ENCODE assay signal across 8 mouse cellular contexts in the genomic region with DNA sequence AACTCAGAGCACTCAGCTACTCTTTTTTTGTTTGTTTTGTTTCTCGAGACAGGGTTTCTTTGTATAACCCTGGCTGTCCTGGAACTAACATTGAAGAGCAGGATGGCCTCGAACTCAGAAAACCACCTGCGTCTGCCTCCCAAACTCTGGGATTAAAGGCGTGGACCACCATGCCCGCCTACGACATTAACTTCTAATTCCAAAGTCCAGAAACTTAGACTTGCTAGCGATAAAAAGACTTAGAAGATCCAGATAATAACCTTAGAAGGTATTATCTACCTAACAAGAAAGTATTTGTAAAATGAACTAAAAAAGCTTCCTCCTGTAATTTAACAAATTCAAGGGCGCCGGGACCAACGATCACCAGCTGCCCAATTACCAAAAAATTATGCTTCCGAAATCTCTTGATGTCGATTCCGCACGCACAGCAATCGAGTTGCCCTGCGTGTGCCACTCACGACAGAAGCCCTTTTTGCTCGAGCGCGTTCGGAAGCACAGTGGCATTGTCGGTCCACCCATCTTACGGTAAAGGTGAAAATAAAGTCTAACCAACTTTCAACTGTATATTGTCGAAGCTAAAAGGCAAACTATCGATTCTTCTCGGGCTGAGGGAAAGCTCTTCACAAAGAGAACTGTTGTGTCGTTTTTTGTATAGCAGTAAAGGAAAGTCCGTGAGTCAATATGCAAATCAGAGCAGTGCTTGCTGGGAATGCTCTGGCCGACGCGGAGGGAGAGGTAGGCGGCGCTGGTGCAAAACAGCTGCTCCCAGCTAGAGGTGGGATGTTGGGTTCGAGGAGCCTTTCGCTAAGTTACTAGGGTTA. TPM values are rescaled to one million over a fixed set of nuclear protein-coding genes. Genes with fewer than 3 reads are reported as not detected.
A peak's percentile ranks its signal among the peaks of the same experiment; 100 is the strongest.
DNase-seq lines count a peak whose midpoint lies in the region; ATAC-seq lines count a peak whose summit lies in the region.

No protein-coding gene starts in this region.

- H3K4me2 ChIP-seq in heart, embryonic 14.5 days (ENCODE audit: low read length) = peak overlapping the region; percentile 69
- H3K4me2 ChIP-seq in liver, embryonic 13.5 days = peak overlapping the region; percentile 64
- peak overlapping the region; percentile 55 for H3K4me2 ChIP-seq in stomach, embryonic 16.5 days (ENCODE audit: low read depth, low read length)

- H3K9ac ChIP-seq in heart, embryonic 14.5 days (ENCODE audit: low read length) = peak overlapping the region; percentile 76
- H3K9ac ChIP-seq in liver, embryonic 13.5 days = peak overlapping the region; percentile 62
- peak overlapping the region; percentile 37 for H3K9ac ChIP-seq in stomach, embryonic 16.5 days (ENCODE audit: low read length)

- H3K9me3 ChIP-seq in heart, embryonic 14.5 days (ENCODE audit: control insufficient read depth, low read length) = no peaks in the 10 kb centered on the region
- no peaks in the 10 kb centered on the region for H3K9me3 ChIP-seq in liver, embryonic 13.5 days (replicated peaks)
- no peaks in the 10 kb centered on the region for H3K9me3 ChIP-seq in stomach, embryonic 16.5 days (replicated peaks; ENCODE audit: control insufficient read depth, low read length)

- no peaks in the 10 kb centered on the region for H3K36me3 ChIP-seq in heart, embryonic 14.5 days (ENCODE audit: control insufficient read depth, insufficient read depth, low read length)
- H3K36me3 ChIP-seq in liver, embryonic 13.5 days = no peaks in the 10 kb centered on the region
- H3K36me3 ChIP-seq in stomach, embryonic 16.5 days (ENCODE audit: control insufficient read depth, insufficient read depth, low read length) = no peaks in the 10 kb centered on the region

- peak overlapping the region; percentile 97 for H3K27ac ChIP-seq in brown adipose tissue, adult 24 weeks (replicated peaks; ENCODE audit: low read depth, low read length)
- peak overlapping the region; percentile 92 to 97 for H3K27ac ChIP-seq in heart, embryonic 14.5 days (replicated peaks in 1 of 2; ENCODE audit: control insufficient read depth in 1 of 2, insufficient read depth in 1 of 2, low read depth in 2 of 2, low read length in 2 of 2)
- H3K27ac ChIP-seq in liver, embryonic 13.5 days = peak overlapping the region; percentile 81
- H3K27ac ChIP-seq in stomach, embryonic 16.5 days (ENCODE audit: low read length) = peak overlapping the region; percentile 83

- DNase-seq in CD4-positive, CD25-positive, alpha-beta regulatory T cell, adult 2 months (ENCODE audit: low read depth, low spot score) = peak; percentile 94
- DNase-seq in fat pad, adult 2 months (ENCODE audit: extremely low read depth, low read depth, low spot score) = peak; percentile 52
- peak; percentile 90 for DNase-seq in kidney, postnatal 14 days
- DNase-seq in liver, embryonic 13.5 days = peak; percentile 82
- peak; percentile 89 for DNase-seq in neural tube, embryonic 10.5 days (ENCODE audit: extremely low spot score, low spot score)

- ATAC-seq in heart, embryonic 14.5 days (ENCODE audit: insufficient number of reproducible peaks, insufficient read depth, low FRiP score, low read depth) = peak; percentile 45
- peak; percentile 75 for ATAC-seq in liver, embryonic 13.5 days (ENCODE audit: low read depth)
- ATAC-seq in stomach, embryonic 16.5 days (ENCODE audit: insufficient read depth, low FRiP score) = peak; percentile 79

- WGBS in heart, embryonic 14.5 days = under 1% methylated on average over 35 of the region's 35 CpGs
- under 1% methylated on average over 35 of the region's 35 CpGs for WGBS in liver, embryonic 13.5 days (ENCODE audit: insufficient replicate concordance)
- under 1% methylated on average over 35 of the region's 35 CpGs for WGBS in stomach, embryonic 16.5 days

- peak overlapping the region; percentile 52 for H3K4me3 ChIP-seq in brown adipose tissue, adult 24 weeks (ENCODE audit: insufficient read depth, low read depth, low read length)
- H3K4me3 ChIP-seq in heart, embryonic 14.5 days (ENCODE audit: control insufficient read depth in 1 of 2, insufficient read depth in 1 of 2, low read depth in 1 of 2, low read length in 2 of 2) = peak overlapping the region; percentile 19 to 34; a peak in 3 of 4 replicates
- H3K4me3 ChIP-seq in liver, embryonic 13.5 days (replicated peaks) = peak overlapping the region; percentile 39
- peak overlapping the region; percentile 36 for H3K4me3 ChIP-seq in stomach, embryonic 16.5 days (replicated peaks; ENCODE audit: low read length)

- no peaks in the 10 kb centered on the region for H3K4me1 ChIP-seq in brown adipose tissue, adult 24 weeks (ENCODE audit: control insufficient read depth, insufficient read depth, insufficient read length, low read length)
- H3K4me1 ChIP-seq in heart, embryonic 14.5 days (ENCODE audit: control insufficient read depth in 2 of 2, insufficient read depth in 2 of 2, low read length in 2 of 2) = peaks cover 2 to 9% of the 10 kb centered on the region in 2 experiments; a peak in 2 of 4 replicates
- peaks cover 42% of the 10 kb centered on the region for H3K4me1 ChIP-seq in liver, embryonic 13.5 days (replicated peaks)
- H3K4me1 ChIP-seq in stomach, embryonic 16.5 days (ENCODE audit: control insufficient read depth, insufficient read depth, low read length) = peaks cover 4% of the 10 kb centered on the region

- no peaks in the 10 kb centered on the region for H3K27me3 ChIP-seq in heart, embryonic 14.5 days (ENCODE audit: control insufficient read depth, insufficient read depth, low read length)
- H3K27me3 ChIP-seq in liver, embryonic 13.5 days = no peaks in the 10 kb centered on the region
- no peaks in the 10 kb centered on the region for H3K27me3 ChIP-seq in stomach, embryonic 16.5 days (ENCODE audit: control insufficient read depth, insufficient read depth, low read length)

RNA-seq across cellular contexts. Expression of gene Taf12, which starts 4.2 kb away (rescaled TPM):
- 25.0 and 27.8 TPM in 2 replicates for polyA plus RNA-seq in brown adipose tissue, adult 24 weeks (2012; ENCODE audit: insufficient read depth, insufficient read length, missing spikeins)
- polyA plus RNA-seq in heart, embryonic 14.5 days (2014; fragmentation: Nextera tagmentation; extraction: Ambion mirVana) = 29.4 and 30.9 TPM in 2 replicates
- 53.3 and 62.2 TPM in 2 replicates for polyA plus RNA-seq in liver, embryonic 13.5 days (2015; fragmentation: Nextera tagmentation; extraction: Ambion mirVana)
- polyA plus RNA-seq in stomach, embryonic 16.5 days (2015; fragmentation: Nextera tagmentation; extraction: Ambion mirVana) = 35.5 and 42.8 TPM in 2 replicates

RNA-seq across cellular contexts. Expression of gene Gmeb1, which starts 8.5 kb away (rescaled TPM):
- polyA plus RNA-seq in brown adipose tissue, adult 24 weeks (2012; ENCODE audit: insufficient read depth, insufficient read length, missing spikeins) = 2.1 and 5.2 TPM in 2 replicates
- 25.8 and 27.5 TPM in 2 replicates for polyA plus RNA-seq in heart, embryonic 14.5 days (2014; fragmentation: Nextera tagmentation; extraction: Ambion mirVana)
- 16.9 and 17.3 TPM in 2 replicates for polyA plus RNA-seq in liver, embryonic 13.5 days (2015; fragmentation: Nextera tagmentation; extraction: Ambion mirVana)
- 25.6 and 28.7 TPM in 2 replicates for polyA plus RNA-seq in stomach, embryonic 16.5 days (2015; fragmentation: Nextera tagmentation; extraction: Ambion mirVana)

RNA-seq across cellular contexts. Expression of gene Rab42, which starts 33.2 kb away (rescaled TPM):
- 2.3 TPM in 1 of 2 replicates, not detected in the other for polyA plus RNA-seq in brown adipose tissue, adult 24 weeks (2012; ENCODE audit: insufficient read depth, insufficient read length, missing spikeins)
- 1.2 and 1.4 TPM in 2 replicates for polyA plus RNA-seq in heart, embryonic 14.5 days (2014; fragmentation: Nextera tagmentation; extraction: Ambion mirVana)
- 0.44 and 1.2 TPM in 2 replicates for polyA plus RNA-seq in liver, embryonic 13.5 days (2015; fragmentation: Nextera tagmentation; extraction: Ambion mirVana)
- polyA plus RNA-seq in stomach, embryonic 16.5 days (2015; fragmentation: Nextera tagmentation; extraction: Ambion mirVana) = 1.5 and 2.2 TPM in 2 replicates

RNA-seq across cellular contexts. Expression of gene Ythdf2, which starts 57.8 kb away (rescaled TPM):
- polyA plus RNA-seq in brown adipose tissue, adult 24 weeks (2012; ENCODE audit: insufficient read depth, insufficient read length, missing spikeins) = 22.4 and 24.6 TPM in 2 replicates
- polyA plus RNA-seq in heart, embryonic 14.5 days (2014; fragmentation: Nextera tagmentation; extraction: Ambion mirVana) = 66.3 and 70.9 TPM in 2 replicates
- 40.3 and 48.5 TPM in 2 replicates for polyA plus RNA-seq in liver, embryonic 13.5 days (2015; fragmentation: Nextera tagmentation; extraction: Ambion mirVana)
- polyA plus RNA-seq in stomach, embryonic 16.5 days (2015; fragmentation: Nextera tagmentation; extraction: Ambion mirVana) = 75.6 and 84.2 TPM in 2 replicates

RNA-seq across cellular contexts. Expression of gene Trnau1ap, which starts 59.4 kb away (rescaled TPM):
- 35.1 and 36.5 TPM in 2 replicates for polyA plus RNA-seq in brown adipose tissue, adult 24 weeks (2012; ENCODE audit: insufficient read depth, insufficient read length, missing spikeins)
- polyA plus RNA-seq in heart, embryonic 14.5 days (2014; fragmentation: Nextera tagmentation; extraction: Ambion mirVana) = 74.0 and 80.6 TPM in 2 replicates
- polyA plus RNA-seq in liver, embryonic 13.5 days (2015; fragmentation: Nextera tagmentation; extraction: Ambion mirVana) = 43.1 and 45.3 TPM in 2 replicates
- polyA plus RNA-seq in stomach, embryonic 16.5 days (2015; fragmentation: Nextera tagmentation; extraction: Ambion mirVana) = 56.8 and 62.6 TPM in 2 replicates

Comparison
In these comparisons a context has a peak if more than half of its experiments do, and no peak if none do; other contexts are left out.
1. Peak in every context shown above with its lines: DNase-seq, ATAC-seq, H3K4me3 ChIP-seq and H3K27ac ChIP-seq.